11 mouse cellular contexts compared by ENCODE assay signal in genomic region chr7:79284160-79284888, GRCm38 (mm10). TPM values are rescaled to one million over a fixed set of nuclear protein-coding genes. Genes with fewer than 3 reads are reported as not detected.
DNase-seq lines count a peak whose midpoint lies in the region; ATAC-seq and TF ChIP-seq lines count a peak whose summit lies in the region.
"Had no signal": no experiment of that assay in that cellular context is flagged by ENCODE, and none has a peak within 500 bp of the region (broad histone marks: within the 10 kb centered on the region; RNA-seq: fewer than 3 reads in every experiment).

No protein-coding gene starts in this region.

- H3K4me3 ChIP-seq in hindbrain, postnatal 0 days (ENCODE audit: low read length) = no peak overlapping the region
- no peak overlapping the region for H3K4me3 ChIP-seq in hindbrain, embryonic 10.5 days
- H3K4me3 ChIP-seq in midbrain, postnatal 0 days (ENCODE audit: low read depth, low read length) = no peak overlapping the region

- TF ChIP-seq CTCF in hindbrain, postnatal 0 days (IDR thresholded peaks at IDR 0.05; ENCODE audit: low read depth) = no peak
- TF ChIP-seq CTCF in midbrain, postnatal 0 days (IDR thresholded peaks at IDR 0.05) = no peak

- H3K36me3 ChIP-seq in hindbrain, postnatal 0 days (ENCODE audit: insufficient read depth, low read length) = no peaks in the 10 kb centered on the region
- peaks cover 32% of the 10 kb centered on the region for H3K36me3 ChIP-seq in hindbrain, embryonic 10.5 days
- H3K36me3 ChIP-seq in midbrain, postnatal 0 days (ENCODE audit: insufficient read depth, low read length) = no peaks in the 10 kb centered on the region

- no peaks in the 10 kb centered on the region for H3K9me3 ChIP-seq in hindbrain, postnatal 0 days (ENCODE audit: low read length)
- H3K9me3 ChIP-seq in hindbrain, embryonic 10.5 days = no peaks in the 10 kb centered on the region
- no peaks in the 10 kb centered on the region for H3K9me3 ChIP-seq in midbrain, postnatal 0 days (ENCODE audit: low read length)

- no peak overlapping the region for H3K4me2 ChIP-seq in hindbrain, postnatal 0 days (ENCODE audit: low read depth, low read length)
- H3K4me2 ChIP-seq in midbrain, postnatal 0 days (ENCODE audit: low read depth, low read length, poor library complexity, severe bottlenecking) = no peak overlapping the region

- peak overlapping the region; percentile 7 for H3K27ac ChIP-seq in hindbrain, postnatal 0 days
- H3K27ac ChIP-seq in hindbrain, embryonic 10.5 days = no peak overlapping the region
- no peak overlapping the region for H3K27ac ChIP-seq in midbrain, postnatal 0 days (ENCODE audit: low read depth, low read length)

- H3K27me3 ChIP-seq in hindbrain, postnatal 0 days (ENCODE audit: insufficient read depth, low read length) = no peaks in the 10 kb centered on the region
- no peaks in the 10 kb centered on the region for H3K27me3 ChIP-seq in hindbrain, embryonic 10.5 days (ENCODE audit: insufficient read depth, poor library complexity, severe bottlenecking)
- no peaks in the 10 kb centered on the region for H3K27me3 ChIP-seq in midbrain, postnatal 0 days (ENCODE audit: insufficient read depth, low read length)

- DNase-seq in adrenal gland, postnatal 25 days = peak; percentile 26
- no peak for DNase-seq in adrenal gland, adult 2 months
- peak; percentile 17 for DNase-seq in hindbrain, postnatal 0 days (ENCODE audit: low spot score)
- DNase-seq in hindbrain, embryonic 10.5 days (ENCODE audit: low spot score) = no peak
- peak; percentile 51 for DNase-seq in midbrain, postnatal 0 days (ENCODE audit: low spot score)
- no peak for DNase-seq in cerebellum, adult 9-10 months
- DNase-seq in thymus, postnatal 4 days = no peak
- DNase-seq: layer of hippocampus, adult 9-11 months; spleen, adult 18-20 months had no signal

- H3K9ac ChIP-seq in hindbrain, postnatal 0 days (replicated peaks; ENCODE audit: low read length) = no peak overlapping the region
- H3K9ac ChIP-seq in midbrain, postnatal 0 days (replicated peaks; ENCODE audit: low read length, poor library complexity, severe bottlenecking) = no peak overlapping the region

- peaks cover 19% of the 10 kb centered on the region; the same call in 1 of the 2 replicates for H3K4me1 ChIP-seq in hindbrain, postnatal 0 days (ENCODE audit: insufficient read depth, low read length)
- peaks cover 19% of the 10 kb centered on the region for H3K4me1 ChIP-seq in hindbrain, embryonic 10.5 days (replicated peaks)
- no peaks in the 10 kb centered on the region for H3K4me1 ChIP-seq in midbrain, postnatal 0 days (ENCODE audit: insufficient read depth, low read length)

- no peak; the same call in 1 of the 2 replicates for ATAC-seq in hindbrain, postnatal 0 days
- peak; percentile 60 for ATAC-seq in erythroid progenitor cell, adult 5-6 weeks (replicated peaks; ENCODE audit: low FRiP score, poor library complexity, severe bottlenecking)
- ATAC-seq in midbrain, postnatal 0 days (ENCODE audit: low FRiP score) = no peak
- ATAC-seq: intestine, embryonic 16.5 days had no signal

- WGBS in hindbrain, postnatal 0 days = 56% methylated on average over 14 of the region's 14 CpGs
- 83% methylated on average over 14 of the region's 14 CpGs for WGBS in hindbrain, embryonic 10.5 days
- 33% methylated on average over 14 of the region's 14 CpGs for WGBS in midbrain, postnatal 0 days

RNA-seq across cellular contexts. Expression of gene Abhd2, which starts 11.3 kb away (rescaled TPM):
- total RNA-seq in adrenal gland, postnatal 25 days (2021) = 1,323 and 1,340 TPM in 2 replicates
- total RNA-seq in adrenal gland, adult 2 months (2021) = 1,000 to 10,000 TPM; 1,164 to 1,465 TPM
- 187 and 262 TPM in 2 replicates for polyA plus RNA-seq in adrenal gland, adult 2 months (2012; rRNA removed)
- total RNA-seq in hindbrain, postnatal 0 days (2014; rRNA removed) = 92.3 and 100 TPM in 2 replicates
- 23.7 and 23.9 TPM in 2 replicates for polyA plus RNA-seq in hindbrain, postnatal 0 days (2015; fragmentation: Nextera tagmentation; extraction: Ambion mirVana)
- 8.0 and 10.1 TPM in 2 replicates for polyA plus RNA-seq in hindbrain, embryonic 10.5 days (2016; fragmentation: Nextera tagmentation; extraction: Ambion mirVana)
- total RNA-seq in erythroid progenitor cell, adult 5-6 weeks (2015; ENCODE audit: low replicate concordance) = 39.0 and 39.6 TPM in 2 replicates
- total RNA-seq in erythroid progenitor cell, adult 5-6 weeks (2017; ENCODE audit: low replicate concordance) = 21.9 and 27.0 TPM in 2 replicates
- total RNA-seq in midbrain, postnatal 0 days (2014; rRNA removed) = 83.2 and 85.7 TPM in 2 replicates
- 18.1 and 23.0 TPM in 2 replicates for polyA plus RNA-seq in midbrain, postnatal 0 days (2015; fragmentation: Nextera tagmentation; extraction: Ambion mirVana)

Comparison
In these comparisons a context has a peak if more than half of its experiments do, and no peak if none do; other contexts are left out.
1. DNase-seq: peak in adrenal gland, postnatal 25 days (single experiment), hindbrain, postnatal 0 days (single experiment) and midbrain, postnatal 0 days (single experiment); none in adrenal gland, adult 2 months (single experiment), hindbrain, embryonic 10.5 days (single experiment), cerebellum, adult 9-10 months (single experiment) and thymus, postnatal 4 days (single experiment).
2. RNA of gene Abhd2, which starts 11.3 kb away (total RNA-seq): 1,164 to 1,465 TPM in adrenal gland, adult 2 months and 1,323 to 1,340 TPM in adrenal gland, postnatal 25 days; 92.3 to 100 TPM in hindbrain, postnatal 0 days, 83.2 to 85.7 TPM in midbrain, postnatal 0 days and 21.9 to 39.6 TPM in erythroid progenitor cell, adult 5-6 weeks; every median in the first group is over 10 times any median in the second.